Mouse (Mus musculus): ENCODE measurements at regions not wholly inside any gene's neighbourhood (a gene's known extent, or its start where the extent isn't known, plus 50 kb on each side); places are given as distances from the start of the nearest gene placed in this dataset.

DNA sequence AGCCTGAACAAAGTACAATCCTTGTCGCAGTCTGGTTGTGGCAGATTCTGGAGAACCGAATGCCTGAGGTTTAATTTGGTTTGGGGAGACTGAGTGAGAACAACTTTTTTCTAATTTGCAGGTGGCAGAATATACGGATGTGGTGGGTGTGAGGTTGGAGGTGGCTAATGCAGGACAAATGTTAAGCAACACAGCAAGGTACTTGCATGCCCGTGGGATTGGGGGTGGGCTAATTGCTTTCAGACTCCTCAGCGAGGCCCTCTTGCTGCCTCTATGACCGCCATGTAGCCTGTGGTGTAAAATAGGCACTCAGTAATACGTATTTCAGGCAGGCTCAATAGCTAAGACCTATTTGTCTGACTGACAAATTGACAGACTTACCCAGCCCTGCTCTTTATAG lies 109.4 kb upstream of the Frg1 start:
- DNase-seq (ENCODE audit: extremely low spot score, low read depth, low spot score) = no peak

DNA sequence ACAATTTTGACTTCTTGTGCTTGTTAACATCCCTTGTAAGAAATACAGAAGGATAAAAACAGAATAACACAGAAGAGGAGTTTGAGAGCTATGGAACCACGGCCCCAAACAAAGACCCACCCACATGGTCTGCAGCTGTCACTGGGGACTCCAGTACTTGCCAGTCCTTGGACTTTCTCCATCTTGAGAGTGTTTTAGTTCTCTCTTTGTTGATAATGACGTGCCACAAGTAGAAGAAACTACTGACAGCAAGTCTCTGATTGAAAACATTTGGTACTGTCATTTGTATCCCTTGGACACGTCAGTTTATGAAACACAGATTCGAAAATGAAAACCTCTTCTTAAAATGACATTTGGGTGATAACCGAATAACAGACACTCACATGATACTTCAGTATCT lies 68.3 kb upstream of the Frg1 start:
- no peak for DNase-seq (ENCODE audit: extremely low spot score, low read depth, low spot score)

DNA sequence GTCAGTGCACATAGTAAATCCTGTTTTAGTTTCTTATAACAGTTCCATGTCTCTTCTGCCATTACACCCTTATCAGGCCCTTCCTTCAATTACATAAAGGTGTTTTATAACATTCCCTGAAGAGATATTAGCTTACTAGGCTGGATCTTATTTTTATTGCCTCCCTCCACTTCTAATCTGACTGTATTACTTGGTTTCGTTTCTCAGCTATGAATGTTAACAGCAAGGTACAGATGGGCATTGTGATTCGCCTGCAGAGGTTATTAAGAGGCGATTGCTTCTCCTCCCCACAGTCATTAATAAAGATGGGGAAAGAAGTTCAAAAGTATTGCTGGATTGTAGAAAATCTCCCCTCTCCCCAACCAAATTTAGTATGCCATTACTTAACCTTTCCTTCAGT lies 66.4 kb upstream of the Frg1 start:
- DNase-seq (ENCODE audit: extremely low spot score, low read depth, low spot score) = no peak

DNA sequence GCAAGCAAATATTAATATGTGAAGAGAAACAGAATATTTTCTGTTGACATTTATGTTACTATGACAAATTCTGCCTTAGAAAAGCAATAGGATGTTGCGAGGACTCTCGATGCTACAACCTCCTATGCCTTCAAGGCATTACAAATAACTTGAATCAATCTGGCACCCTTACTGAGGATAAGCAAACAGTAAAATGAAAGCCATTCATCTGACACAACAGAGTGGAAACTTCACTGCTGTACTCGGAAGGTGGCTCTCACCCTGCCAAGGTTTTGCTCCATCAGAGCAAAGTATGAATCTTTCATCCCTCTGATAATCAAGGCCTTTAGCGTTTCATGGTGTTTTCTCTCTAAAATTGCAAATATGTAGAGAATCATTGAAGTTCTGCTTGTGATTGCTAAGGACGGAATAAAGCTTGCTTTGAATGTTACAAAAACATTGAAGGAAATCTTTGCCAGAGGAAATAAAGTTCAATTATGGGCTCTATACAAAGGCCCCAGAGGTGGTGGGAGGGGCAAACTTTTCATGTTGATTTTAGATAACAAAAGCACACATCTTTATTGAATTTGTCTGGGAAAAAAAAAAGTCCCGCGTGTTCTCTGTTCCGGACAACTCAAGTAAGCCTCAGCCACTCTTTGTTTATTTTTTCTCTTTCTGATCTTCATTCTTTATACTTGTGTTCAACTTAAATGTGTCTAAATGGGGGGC lies 56.3 kb upstream of the Frg1 start:
- DNase-seq (ENCODE audit: extremely low spot score, low read depth, low spot score) = no peak

DNA sequence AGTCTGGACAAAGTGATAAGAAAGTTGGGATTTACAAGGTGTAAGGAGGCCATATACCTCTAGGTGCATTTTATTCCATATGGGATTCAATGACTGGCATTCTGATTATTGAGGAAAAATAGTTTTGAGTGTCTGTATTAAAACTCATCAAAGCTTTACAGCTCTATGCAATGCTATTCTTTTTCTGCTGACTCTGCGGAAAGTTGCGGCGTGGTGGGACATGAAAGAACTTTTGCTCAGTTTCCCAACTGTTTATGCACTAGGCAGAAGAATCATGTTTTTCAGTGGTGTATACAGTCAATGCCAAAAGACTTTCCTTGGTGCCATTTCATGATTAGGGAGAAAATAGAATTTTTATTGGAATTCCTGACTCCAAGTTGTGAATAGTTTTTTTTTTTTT lies 55.4 kb upstream of the Frg1 start:
- no peak for DNase-seq (ENCODE audit: extremely low spot score, low read depth, low spot score)

Measured in hindlimb bud, embryonic 11.5 days (tissue).